Mouse (Mus musculus): ENCODE measurements around the gene Rab11fip4. TPM values are rescaled to one million over a fixed set of nuclear protein-coding genes. Genes with fewer than 3 reads are reported as not detected.

The Rab11fip4 gene
- total and polyA plus RNA-seq, 2 experiments from 2014 or later = 19.9 to 68.3 TPM

DNA sequence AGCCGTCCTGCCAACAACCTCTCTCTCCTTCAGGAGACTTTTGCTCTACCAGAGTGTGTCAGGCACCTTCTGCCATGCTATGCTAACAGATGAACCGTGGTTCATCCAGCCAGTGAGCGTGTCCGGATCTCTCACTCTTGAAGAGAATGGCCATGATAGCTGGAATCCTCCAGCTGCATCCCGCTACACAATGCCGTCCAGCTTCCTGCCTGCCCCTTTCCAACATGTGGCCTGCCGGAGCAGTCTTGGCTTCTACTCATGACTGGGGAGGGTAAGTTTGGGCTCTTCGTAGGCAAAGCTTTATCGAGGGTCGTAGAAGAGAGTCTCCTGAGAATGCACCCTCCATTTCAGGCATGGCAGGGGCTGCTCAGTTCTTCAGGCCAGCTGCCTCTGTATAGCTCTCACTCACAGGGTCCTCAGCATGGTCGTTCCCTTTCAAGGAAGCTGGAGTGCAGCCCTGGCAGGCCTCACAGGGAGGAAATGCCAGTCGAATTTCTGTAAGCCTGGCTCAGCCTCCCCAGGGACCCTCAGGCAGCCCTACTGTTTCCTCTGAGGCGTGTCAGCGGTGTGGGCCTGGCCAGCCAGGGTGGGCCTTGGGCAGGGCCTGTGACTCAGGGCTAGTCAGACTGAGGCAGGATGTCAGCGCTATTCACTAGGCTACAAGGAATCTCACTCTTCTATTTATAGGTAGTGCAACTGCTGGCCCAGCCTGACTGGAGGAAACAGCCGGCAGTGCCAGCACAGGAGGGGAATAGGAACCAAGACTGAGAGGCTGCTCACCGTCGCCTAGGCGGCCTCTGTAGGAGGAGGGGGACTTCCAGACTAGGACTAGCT lies 147.9 kb downstream of the Rab11fip4 start:
- H3K36me3 ChIP-seq (ENCODE audit: insufficient read depth, low read length) = no peaks in the 10 kb centered on the region
- H3K27ac ChIP-seq (ENCODE audit: low read depth, low read length) = no peak overlapping the region
- H3K4me3 ChIP-seq (ENCODE audit: low read depth, low read length) = no peak overlapping the region
- 65% methylated on average over 19 of the region's 19 CpGs for WGBS
- no peaks in the 10 kb centered on the region for H3K27me3 ChIP-seq (ENCODE audit: insufficient read depth, low read length)
- DNase-seq (ENCODE audit: low spot score) (peak; percentile 43), ATAC-seq (ENCODE audit: low FRiP score) (no peak)
- no peak for TF ChIP-seq CTCF (IDR thresholded peaks at IDR 0.05)
- H3K9me3 ChIP-seq (ENCODE audit: low read length) = no peaks in the 10 kb centered on the region
- peaks cover 3% of the 10 kb centered on the region for H3K4me1 ChIP-seq (ENCODE audit: insufficient read depth, low read length)
- H3K4me2 ChIP-seq (ENCODE audit: low read depth, low read length, poor library complexity, severe bottlenecking) = no peak overlapping the region
- no peak overlapping the region for H3K9ac ChIP-seq (replicated peaks; ENCODE audit: low read length, poor library complexity, severe bottlenecking)

DNA sequence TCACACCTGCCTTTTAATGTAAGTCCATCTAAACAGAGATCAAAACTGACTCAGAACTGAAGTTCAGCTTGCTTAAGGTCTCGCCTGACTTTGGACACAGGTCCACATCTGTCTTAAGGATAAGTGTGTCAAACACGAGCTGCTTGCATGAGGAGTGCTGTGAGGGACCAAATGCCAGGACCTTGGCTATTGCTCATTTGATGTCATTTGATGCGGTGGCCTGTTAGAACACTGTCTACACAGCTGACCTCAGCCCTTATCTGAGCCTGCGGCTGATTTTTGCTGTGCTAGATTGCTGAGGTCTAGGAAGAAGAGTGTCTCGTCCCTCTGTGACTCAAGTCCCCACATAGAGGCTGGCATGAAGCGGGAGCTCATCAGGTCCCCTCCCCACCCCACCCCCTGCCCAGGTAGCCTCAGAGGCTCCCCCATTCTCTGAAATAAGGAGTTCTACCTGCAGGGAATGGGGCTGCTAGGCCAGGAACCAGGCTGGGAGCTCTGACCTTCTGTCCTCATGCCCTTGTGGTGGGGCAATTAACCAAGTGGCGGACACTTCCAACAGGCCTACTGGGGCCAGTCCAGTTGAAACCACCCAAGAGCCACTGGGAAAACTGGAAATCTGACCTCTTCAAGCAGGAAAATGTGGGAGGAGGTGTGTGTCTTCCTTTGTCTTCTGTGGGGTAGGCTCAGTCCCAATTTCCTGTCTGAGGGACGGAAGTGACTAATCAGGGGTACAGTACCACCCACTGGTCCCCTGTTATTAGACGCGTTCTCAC lies 149.9 kb downstream of the Rab11fip4 start:
- no peaks in the 10 kb centered on the region for H3K9me3 ChIP-seq (ENCODE audit: low read length)
- peaks cover 3% of the 10 kb centered on the region for H3K4me1 ChIP-seq (ENCODE audit: insufficient read depth, low read length)
- no peak overlapping the region for H3K4me2 ChIP-seq (ENCODE audit: low read depth, low read length, poor library complexity, severe bottlenecking)
- ATAC-seq (ENCODE audit: low FRiP score) = no peak
- no peak overlapping the region for H3K9ac ChIP-seq (replicated peaks; ENCODE audit: low read length, poor library complexity, severe bottlenecking)
- H3K4me3 ChIP-seq (ENCODE audit: low read depth, low read length) = no peak overlapping the region
- no peak for DNase-seq (ENCODE audit: low spot score)
- no peaks in the 10 kb centered on the region for H3K27me3 ChIP-seq (ENCODE audit: insufficient read depth, low read length)
- H3K27ac ChIP-seq (ENCODE audit: low read depth, low read length) = no peak overlapping the region
- no peak for TF ChIP-seq CTCF (IDR thresholded peaks at IDR 0.05)
- WGBS = 93% methylated on average over 10 of the region's 10 CpGs
- H3K36me3 ChIP-seq (ENCODE audit: insufficient read depth, low read length) = no peaks in the 10 kb centered on the region

DNA sequence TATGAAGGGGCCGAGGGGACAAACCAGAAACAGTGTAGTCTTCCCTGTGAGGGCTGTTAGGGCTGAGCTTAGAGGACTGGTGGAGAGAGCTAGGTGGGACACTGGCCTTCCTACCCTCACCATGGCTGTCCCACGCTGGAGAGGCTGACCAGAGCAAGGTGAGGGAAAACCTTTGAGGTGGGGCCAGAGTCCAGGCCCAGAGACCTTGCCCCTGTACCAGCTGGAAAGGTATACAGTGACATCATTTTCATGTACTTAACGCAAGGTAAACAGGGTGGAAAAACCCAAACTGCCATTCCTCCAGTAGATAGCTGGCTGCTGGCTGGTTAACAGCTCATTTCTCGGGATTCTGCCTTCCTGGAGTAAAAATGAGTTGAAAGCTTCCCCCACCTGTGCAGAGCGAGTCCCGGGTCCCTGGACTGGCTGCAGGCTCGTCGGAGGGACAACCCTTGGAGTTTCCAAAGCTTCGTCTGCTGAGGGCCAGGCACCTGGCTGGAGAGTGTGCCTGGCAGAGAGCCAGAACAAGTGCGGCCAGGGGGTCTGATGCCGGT lies 155.6 kb downstream of the Rab11fip4 start:
- no peaks in the 10 kb centered on the region for H3K9me3 ChIP-seq (ENCODE audit: low read length)

More for the DNA sequence above, 155.6 kb downstream of the Rab11fip4 start:
- no peaks in the 10 kb centered on the region for H3K36me3 ChIP-seq (ENCODE audit: insufficient read depth, low read length)
- no peak overlapping the region for H3K4me3 ChIP-seq (ENCODE audit: low read depth, low read length)
- H3K27ac ChIP-seq (ENCODE audit: low read depth, low read length) = no peak overlapping the region
- no peak overlapping the region for H3K4me2 ChIP-seq (ENCODE audit: low read depth, low read length, poor library complexity, severe bottlenecking)
- no peaks in the 10 kb centered on the region for H3K27me3 ChIP-seq (ENCODE audit: insufficient read depth, low read length)
- TF ChIP-seq CTCF (IDR thresholded peaks at IDR 0.05) = no peak
- H3K9ac ChIP-seq (replicated peaks; ENCODE audit: low read length, poor library complexity, severe bottlenecking) = no peak overlapping the region
- DNase-seq (ENCODE audit: low spot score) = no peak
- no peaks in the 10 kb centered on the region for H3K4me1 ChIP-seq (ENCODE audit: insufficient read depth, low read length)
- 91% methylated on average over 11 of the region's 11 CpGs for WGBS
- ATAC-seq (ENCODE audit: low FRiP score) = no peak

MicroRNAs within 50 kb of the gene (microRNA counts, 519-probe panel; counts per million panel counts)
- microRNA mmu-miR-193 (528 counts per million, percentile 58 among the panel's probes with 10 or more counts), microRNA mmu-miR-365 (2,430 counts per million, percentile 66 among the panel's probes with 10 or more counts)

Small RNA genes within 50 kb of the gene (microRNA-seq; reads per million reads assigned to microRNA genes)
- gene Mir193a (ENCODE audit: borderline number of aligned reads) (9.7 reads per million, percentile 21 among the genes with 10 or more reads in this experiment), gene Mir365-2 (ENCODE audit: borderline number of aligned reads) (1.0 reads per million)

Other genes with a start within 250 kb of the Rab11fip4 start
- gene Omg, start 87.1 kb upstream of the Rab11fip4 start, total RNA-seq (2014; rRNA removed) = 20.5 and 31.4 TPM in 2 replicates
- gene Omg, start 87.1 kb upstream of the Rab11fip4 start, polyA plus RNA-seq (2015; fragmentation: Nextera tagmentation; extraction: Ambion mirVana) = 27.2 and 34.3 TPM in 2 replicates
- 0.77 TPM in 1 of 2 replicates, not detected in the other for gene Evi2b, start 67.5 kb upstream of the Rab11fip4 start, total RNA-seq (2014; rRNA removed)
- 0.23 and 0.42 TPM in 2 replicates for gene Evi2b, start 67.5 kb upstream of the Rab11fip4 start, polyA plus RNA-seq (2015; fragmentation: Nextera tagmentation; extraction: Ambion mirVana)
- gene Evi2, start 60.6 kb upstream of the Rab11fip4 start, total RNA-seq (2014; rRNA removed) = 0.24 TPM in 1 of 2 replicates, not detected in the other
- 0.26 and 0.28 TPM in 2 replicates for gene Evi2, start 60.6 kb upstream of the Rab11fip4 start, polyA plus RNA-seq (2015; fragmentation: Nextera tagmentation; extraction: Ambion mirVana)
- 2.3 and 2.7 TPM in 2 replicates for gene Evi2a, start 60.6 kb upstream of the Rab11fip4 start, total RNA-seq (2014; rRNA removed)
- 4.0 and 4.7 TPM in 2 replicates for gene Evi2a, start 60.6 kb upstream of the Rab11fip4 start, polyA plus RNA-seq (2015; fragmentation: Nextera tagmentation; extraction: Ambion mirVana)

Measured in midbrain, postnatal 0 days (tissue).